Mouse (Mus musculus): ENCODE data around the gene Thsd7b. TPM values are rescaled to one million over a fixed set of nuclear protein-coding genes. Genes with fewer than 3 reads are reported as not detected.
"Not testable (repeated sequence)": the region's sequence is repeated elsewhere in the genome, so short reads cannot be mapped to it uniquely, and the experiment has no call there.

Gene Thsd7b
- polyA plus RNA-seq, 1 experiment: 0.75 TPM

GRCm38 (mm10) chr1:130192190-130193028 lies 919.3 kb downstream of the Thsd7b start:
- TF ChIP-seq POLR2A (IDR thresholded peaks at IDR 0.05; ENCODE audit: borderline replicate concordance, control insufficient read depth, low read depth, low read length) (no peak), CTCF (IDR thresholded peaks at IDR 0.05; ENCODE audit: control insufficient read depth, insufficient read depth, low read length) (no peak)
- no peaks in the 10 kb centered on the region for H3K4me1 ChIP-seq (ENCODE audit: control insufficient read depth, insufficient read depth, low read length)
- 40% methylated on average over 6 of the region's 6 CpGs for WGBS
- H3K27ac ChIP-seq (ENCODE audit: control insufficient read depth, insufficient read depth, low read depth, low read length, poor library complexity): no peak overlapping the region
- no peak overlapping the region for H3K4me3 ChIP-seq (replicated peaks; ENCODE audit: control insufficient read depth, low read depth, low read length)

GRCm38 (mm10) chr1:130217404-130217803 lies 944.3 kb downstream of the Thsd7b start:
- WGBS: 81% methylated on average over 3 of the region's 3 CpGs
- Histone ChIP-seq H3K27ac (ENCODE audit: control insufficient read depth, insufficient read depth, low read depth, low read length, poor library complexity) (no peak overlapping the region), H3K4me1 (ENCODE audit: control insufficient read depth, insufficient read depth, low read length) (no peaks in the 10 kb centered on the region), H3K4me3 (replicated peaks; ENCODE audit: control insufficient read depth, low read depth, low read length) (no peak overlapping the region)
- TF ChIP-seq CTCF (IDR thresholded peaks at IDR 0.05; ENCODE audit: control insufficient read depth, insufficient read depth, low read length) (no peak), POLR2A (IDR thresholded peaks at IDR 0.05; ENCODE audit: borderline replicate concordance, control insufficient read depth, low read depth, low read length) (no peak)

GRCm38 (mm10) chr1:130222904-130223303 lies 949.8 kb downstream of the Thsd7b start:
- TF ChIP-seq POLR2A (IDR thresholded peaks at IDR 0.05; ENCODE audit: borderline replicate concordance, control insufficient read depth, low read depth, low read length) (no peak), CTCF (IDR thresholded peaks at IDR 0.05; ENCODE audit: control insufficient read depth, insufficient read depth, low read length) (no peak)

GRCm38 (mm10) chr1:130245563-130245962 lies 972.5 kb downstream of the Thsd7b start:
- H3K4me1 ChIP-seq (ENCODE audit: control insufficient read depth, insufficient read depth, low read length): no peaks in the 10 kb centered on the region
- H3K27ac ChIP-seq (ENCODE audit: control insufficient read depth, insufficient read depth, low read depth, low read length, poor library complexity): no peak overlapping the region
- TF ChIP-seq CTCF (IDR thresholded peaks at IDR 0.05; ENCODE audit: control insufficient read depth, insufficient read depth, low read length): no peak
- no peak for TF ChIP-seq POLR2A (IDR thresholded peaks at IDR 0.05; ENCODE audit: borderline replicate concordance, control insufficient read depth, low read depth, low read length)
- no peak overlapping the region for H3K4me3 ChIP-seq (replicated peaks; ENCODE audit: control insufficient read depth, low read depth, low read length)
- 69% methylated on average over 3 of the region's 3 CpGs for WGBS

More at GRCm38 (mm10) chr1:130222904-130223303, 949.8 kb downstream of the Thsd7b start:
- WGBS: 74% methylated on average over 2 of the region's 2 CpGs
- H3K4me1 ChIP-seq (ENCODE audit: control insufficient read depth, insufficient read depth, low read length): no peaks in the 10 kb centered on the region
- no peak overlapping the region for H3K4me3 ChIP-seq (replicated peaks; ENCODE audit: control insufficient read depth, low read depth, low read length)
- H3K27ac ChIP-seq (ENCODE audit: control insufficient read depth, insufficient read depth, low read depth, low read length, poor library complexity): no peak overlapping the region

- not testable (repeated sequence) for H3K27ac ChIP-seq (ENCODE audit: control insufficient read depth, insufficient read depth, low read depth, low read length, poor library complexity); H3K4me1 ChIP-seq (ENCODE audit: control insufficient read depth, insufficient read depth, low read length); H3K4me3 ChIP-seq (replicated peaks; ENCODE audit: control insufficient read depth, low read depth, low read length)
- 83% methylated on average over 4 of the region's 4 CpGs for whole genome bisulfite sequencing
These were observed 973.2 kb downstream of the Thsd7b start for GRCm38 (mm10) chr1:130246264-130246663.

- not testable (repeated sequence) for H3K4me1 ChIP-seq (ENCODE audit: control insufficient read depth, insufficient read depth, low read length); H3K27ac ChIP-seq (ENCODE audit: control insufficient read depth, insufficient read depth, low read depth, low read length, poor library complexity); H3K4me3 ChIP-seq (replicated peaks; ENCODE audit: control insufficient read depth, low read depth, low read length)
- WGBS: 89% methylated on average over 4 of the region's 4 CpGs
These were observed 973.8 kb downstream of the Thsd7b start for GRCm38 (mm10) chr1:130246930-130247329.

- 71% methylated on average over 6 of the region's 6 CpGs for WGBS
- TF ChIP-seq CTCF (IDR thresholded peaks at IDR 0.05; ENCODE audit: control insufficient read depth, insufficient read depth, low read length) (no peak), POLR2A (IDR thresholded peaks at IDR 0.05; ENCODE audit: borderline replicate concordance, control insufficient read depth, low read depth, low read length) (no peak)
- H3K4me3 ChIP-seq (replicated peaks; ENCODE audit: control insufficient read depth, low read depth, low read length): no peak overlapping the region
- no peak overlapping the region for H3K27ac ChIP-seq (ENCODE audit: control insufficient read depth, insufficient read depth, low read depth, low read length, poor library complexity)
- H3K4me1 ChIP-seq (ENCODE audit: control insufficient read depth, insufficient read depth, low read length): no peaks in the 10 kb centered on the region
These were observed 988.9 kb downstream of the Thsd7b start for GRCm38 (mm10) chr1:130262046-130262445.

Data from bone marrow, adult 2 months (tissue).